Mouse (Mus musculus) inflammation-experienced regulatory T-cells, adult 6 months (primary cell): Measurements from ENCODE around the gene Zbtb7a. TPM values are rescaled to one million over a fixed set of nuclear protein-coding genes. Genes with fewer than 3 reads are reported as not detected.
"Not testable (repeated sequence)": the region's sequence is repeated elsewhere in the genome, so short reads cannot be mapped to it uniquely, and the experiment has no call there.

Experiments used
- ATAC-seq: one replicate; pipeline ENCODE4 v1.8.0; 2017
- polyA plus RNA-seq, 3 experiments: library from polyadenylated mRNA; unstranded; fragments of 100-300 nt; shearing (Covaris generic); gene quantifications; one replicate each; pipeline ENCODE4 v1.2.1; 2017

The Zbtb7a gene
- polyA plus RNA-seq, 3 experiments from 2014 or later, result 8.5 to 10.8 (median 9.3) TPM

GRCm38 (mm10) chr10:81173132-81173531 is 38.1 kb downstream of the Zbtb7a start:
- peak; percentile 36 for ATAC-seq

GRCm38 (mm10) chr10:81174617-81175344 is 39.8 kb downstream of the Zbtb7a start:
- ATAC-seq, result peak; percentile 51

GRCm38 (mm10) chr10:81175345-81175701 is 40.3 kb downstream of the Zbtb7a start:
- not testable (repeated sequence) for ATAC-seq

- ATAC-seq, result no peak
Observed at GRCm38 (mm10) chr10:81175936-81176465, 41.0 kb downstream of the Zbtb7a start.

- ATAC-seq, result peak; percentile 68
Observed at GRCm38 (mm10) chr10:81176466-81177271, 41.6 kb downstream of the Zbtb7a start, which contains the start of gene Eef2. Eef2 (plus strand) TSS chr10:81176631.

GRCm38 (mm10) chr10:81177491-81177925 is 42.5 kb downstream of the Zbtb7a start:
- no peak for ATAC-seq

GRCm38 (mm10) chr10:81177958-81178712 is 43.1 kb downstream of the Zbtb7a start:
- ATAC-seq, result no peak

- no peak for ATAC-seq
Observed at GRCm38 (mm10) chr10:81178927-81179326, 43.9 kb downstream of the Zbtb7a start.

- no peak for ATAC-seq
Observed at GRCm38 (mm10) chr10:81179451-81180342, 44.7 kb downstream of the Zbtb7a start.

- no peak for ATAC-seq
Observed at GRCm38 (mm10) chr10:81180946-81181345, 45.9 kb downstream of the Zbtb7a start.

- ATAC-seq, result not testable (repeated sequence)
Observed at GRCm38 (mm10) chr10:81181860-81182259, 46.8 kb downstream of the Zbtb7a start.

- ATAC-seq, result peak; percentile 93
Observed at GRCm38 (mm10) chr10:81182336-81183333, 47.6 kb downstream of the Zbtb7a start, which contains the start of gene Dapk3. Dapk3 (plus strand) TSS chr10:81183005.

GRCm38 (mm10) chr10:81183805-81184204 is 48.8 kb downstream of the Zbtb7a start, which contains the start of gene 4930442H23Rik:
4930442H23Rik (minus strand) TSS chr10:81183849.
- no peak for ATAC-seq

GRCm38 (mm10) chr10:81184765-81185164 is 49.7 kb downstream of the Zbtb7a start:
- no peak for ATAC-seq

GRCm38 (mm10) chr10:81187161-81187560 is 52.1 kb downstream of the Zbtb7a start:
- no peak for ATAC-seq

GRCm38 (mm10) chr10:81189821-81190220 is 54.8 kb downstream of the Zbtb7a start:
- ATAC-seq, result no peak

- no peak for ATAC-seq
Observed at GRCm38 (mm10) chr10:81190236-81190911, 55.4 kb downstream of the Zbtb7a start.

- ATAC-seq, result no peak
Observed at GRCm38 (mm10) chr10:81190912-81191321, 55.9 kb downstream of the Zbtb7a start.

GRCm38 (mm10) chr10:81191342-81191982 is 56.4 kb downstream of the Zbtb7a start:
- no peak for ATAC-seq
